Mouse (Mus musculus) left cerebral cortex, postnatal 14 days (tissue): ENCODE data around the gene Ccdc91. TPM values are rescaled to one million over a fixed set of nuclear protein-coding genes. Genes with fewer than 3 reads are reported as not detected.
A peak's percentile ranks its signal among the peaks of the same experiment; 100 is the strongest.

Experiments
- DNase-seq, 2 experiments: peaks; one replicate each; pipeline ENCODE4 v3.0.0; 2021 to 2022; ENCODE audit warnings: low spot score in 2 of 2, mixed read lengths in 1 of 2
- intact Hi-C: fragments of 180-260 bp; cut with DNase I; formaldehyde crosslinking; loops from one replicate; pipeline ENCODE4 v1.15.1; 2025
- total RNA-seq, 2 experiments: library from RNA; stranded (reverse); gene quantifications; 2 replicates each; pipeline ENCODE4 v1.2.3; 2021

Ccdc91 gene
- total RNA-seq, 2 experiments from 2014 or later = 27.6 to 27.9 TPM

DNA sequence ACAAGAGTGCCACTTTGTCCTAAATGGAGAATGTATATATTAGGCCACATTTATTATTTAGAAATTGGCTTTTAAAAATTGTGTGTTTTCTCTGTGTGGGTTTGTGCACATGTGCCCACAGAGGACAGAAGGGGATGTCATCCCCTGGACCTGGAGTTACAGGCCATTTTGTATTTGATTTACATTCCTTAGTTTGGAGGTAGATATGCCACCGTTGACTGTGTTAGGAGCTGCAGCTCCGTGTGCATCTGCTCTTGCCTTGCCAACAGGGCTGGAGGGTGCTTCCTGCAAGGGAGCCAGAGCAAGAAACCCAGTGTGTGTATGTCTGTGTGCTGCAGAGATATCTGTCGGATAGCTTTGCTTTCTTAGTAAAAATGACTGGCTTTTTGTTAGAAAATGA, 83.7 kb downstream of the Ccdc91 start:
- no peak for DNase-seq
- intact Hi-C loops = no loop called here

GRCm38 (mm10) chr6:147560436-147560835, 84.8 kb downstream of the Ccdc91 start:
- no peak for DNase-seq
- intact Hi-C loops = no loop called here

DNA sequence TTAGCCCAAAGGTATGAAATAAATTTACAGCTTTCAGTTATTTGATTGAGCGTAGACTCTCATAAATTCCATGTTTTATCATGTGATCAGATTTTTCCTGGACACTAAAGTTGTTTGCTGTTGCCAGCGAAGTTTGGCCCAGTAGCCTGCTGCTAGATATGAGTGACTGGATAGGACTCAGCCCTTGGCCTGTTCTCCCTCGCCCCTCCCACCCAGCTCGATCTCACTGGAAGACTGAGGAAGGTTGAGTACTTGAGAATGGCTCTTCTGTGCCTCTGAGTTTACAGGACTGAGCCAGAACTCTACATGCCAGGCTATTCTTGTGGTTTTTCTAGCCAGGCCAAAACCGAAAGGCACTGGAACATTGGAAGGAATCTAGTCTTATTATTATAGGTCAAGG, 93.6 kb downstream of the Ccdc91 start:
- intact Hi-C loops = no loop called here
- no peak for DNase-seq

DNA sequence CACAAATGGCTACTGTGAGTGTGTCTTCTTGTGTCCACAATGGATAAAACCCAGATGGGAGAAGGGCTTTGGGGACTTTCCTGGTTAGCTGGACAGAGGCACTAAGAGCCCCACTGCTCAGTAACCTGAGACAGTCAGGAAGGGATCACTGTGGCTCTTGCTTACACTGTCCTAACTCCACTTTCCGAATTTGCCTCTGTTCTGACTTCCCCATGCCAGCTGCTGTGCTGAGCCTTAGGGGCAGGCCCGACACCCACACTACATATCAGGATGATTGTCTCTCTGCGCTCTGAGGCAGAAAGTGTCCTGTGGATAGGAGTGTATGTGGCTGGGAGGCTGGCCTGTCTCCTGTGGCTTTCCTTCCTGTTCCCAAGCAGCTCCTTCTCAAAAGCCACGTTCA, 97.5 kb downstream of the Ccdc91 start:
- DNase-seq = no peak
- intact Hi-C loops = no loop called here

DNA sequence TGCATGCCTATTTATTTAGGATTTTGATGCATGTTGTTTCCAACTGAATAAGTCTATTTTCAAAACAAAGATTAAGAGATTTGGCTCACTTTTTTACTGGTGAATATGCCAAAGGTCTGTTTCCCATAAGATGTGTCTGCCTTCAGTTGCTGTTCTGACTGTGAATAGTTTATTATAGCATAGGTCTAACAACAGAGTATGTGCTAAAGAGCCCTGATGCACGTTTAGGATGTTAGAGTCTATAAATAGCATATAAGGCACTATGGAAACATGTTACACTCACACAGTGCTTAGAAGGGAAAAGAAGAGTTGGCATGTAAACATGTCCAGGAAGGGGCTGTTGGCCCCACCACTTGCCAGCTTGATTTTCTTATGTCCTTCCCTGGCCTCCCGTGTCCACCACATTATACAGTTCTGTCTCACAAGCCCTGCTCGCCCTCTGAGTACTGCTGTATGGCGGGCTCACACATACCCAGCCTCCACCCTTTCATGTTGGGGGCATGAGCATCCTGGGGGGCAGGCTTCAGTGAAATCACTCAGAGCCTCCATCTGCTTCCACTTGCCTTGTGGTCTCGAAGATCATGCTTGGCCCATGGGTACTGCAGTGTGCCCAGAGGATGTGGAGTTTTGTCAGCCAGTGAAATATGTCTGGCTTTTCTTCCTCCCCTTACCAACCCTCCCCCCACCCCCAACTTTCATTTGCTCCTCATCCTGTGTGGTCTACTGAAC, 99.0 kb downstream of the Ccdc91 start:
- no peak for DNase-seq
- intact Hi-C loops = no loop called here

DNA sequence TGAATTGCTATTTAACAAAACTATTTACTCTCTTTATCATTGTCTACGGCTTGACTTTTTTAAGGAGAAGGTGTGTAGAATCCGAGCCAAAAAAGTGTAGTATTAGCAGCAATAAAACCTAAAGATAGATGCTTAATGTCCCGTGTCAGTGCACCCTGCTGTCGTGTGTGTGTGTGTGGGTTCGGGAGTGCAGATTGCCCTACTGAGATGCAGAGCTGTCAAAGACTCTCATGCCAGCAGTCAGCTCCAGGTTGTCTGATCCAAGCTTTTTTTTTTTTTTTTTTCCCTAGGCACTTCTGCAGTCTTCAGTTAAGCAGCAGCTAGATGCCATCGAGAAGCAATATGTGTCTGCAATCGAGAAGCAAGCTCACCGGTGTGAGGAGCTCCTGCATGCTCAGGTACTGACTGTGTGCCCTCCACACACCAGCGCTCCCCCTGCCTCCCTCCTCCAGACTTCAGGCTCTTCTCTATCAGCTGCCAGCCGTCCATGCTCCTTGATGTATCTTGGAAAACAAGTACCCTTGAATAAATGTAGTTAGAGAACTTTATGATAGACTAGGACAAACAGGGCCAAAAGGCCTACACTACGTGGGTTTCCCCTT, 99.7 kb downstream of the Ccdc91 start:
- intact Hi-C loops = no loop called here
- no peak for DNase-seq

- no peak for DNase-seq
- intact Hi-C loops = no loop called here
These were observed 112.0 kb downstream of the Ccdc91 start for GRCm38 (mm10) chr6:147587675-147588074.

GRCm38 (mm10) chr6:147606666-147607065, 131.0 kb downstream of the Ccdc91 start:
- intact Hi-C loops = no loop called here
- DNase-seq = no peak

GRCm38 (mm10) chr6:147607613-147608012, 132.0 kb downstream of the Ccdc91 start:
- intact Hi-C loops = no loop called here

DNA sequence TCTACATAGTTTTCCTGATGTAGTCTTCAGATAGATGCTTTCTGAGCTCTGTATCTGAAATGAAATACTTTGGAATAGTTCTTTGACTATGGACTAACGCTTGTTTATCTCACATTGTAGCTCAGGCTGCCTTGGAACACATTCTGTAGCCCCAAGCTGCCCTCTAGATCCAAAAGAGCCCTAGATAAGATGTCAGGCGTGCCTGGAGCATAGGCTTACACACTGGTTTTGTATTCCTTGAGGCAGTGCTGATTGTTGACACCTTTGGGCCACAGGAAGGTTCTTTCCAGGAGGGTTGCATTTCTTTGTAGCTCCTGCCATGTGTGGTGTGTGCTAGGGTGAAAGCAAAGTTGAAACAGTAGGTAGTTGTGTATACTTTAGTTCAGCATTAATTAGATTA, 139.7 kb downstream of the Ccdc91 start:
- no peak for DNase-seq
- intact Hi-C loops = no loop called here

More at GRCm38 (mm10) chr6:147607613-147608012, 132.0 kb downstream of the Ccdc91 start:
- peak; percentile 14 to 46 for DNase-seq

DNA sequence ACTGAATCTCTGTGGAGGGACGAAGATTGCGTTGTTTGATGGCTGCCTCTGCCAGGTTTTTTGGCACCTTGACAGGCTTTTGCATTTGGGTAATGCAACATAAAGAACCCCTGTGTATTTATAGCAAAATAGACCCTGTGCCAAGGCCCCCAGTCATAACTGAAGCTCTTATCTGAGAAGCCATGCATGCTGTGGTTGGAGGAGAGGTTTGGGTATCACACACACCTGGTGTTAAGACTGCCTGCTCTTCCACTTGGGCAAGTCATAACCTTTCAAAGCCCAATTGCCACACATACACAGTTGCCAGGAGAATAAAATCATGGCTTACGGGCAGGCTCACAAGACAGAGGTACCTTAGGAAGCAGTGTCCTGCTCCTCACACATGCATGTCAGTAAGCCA, 147.5 kb downstream of the Ccdc91 start:
- no peak for DNase-seq
- intact Hi-C loops = no loop called here

DNA sequence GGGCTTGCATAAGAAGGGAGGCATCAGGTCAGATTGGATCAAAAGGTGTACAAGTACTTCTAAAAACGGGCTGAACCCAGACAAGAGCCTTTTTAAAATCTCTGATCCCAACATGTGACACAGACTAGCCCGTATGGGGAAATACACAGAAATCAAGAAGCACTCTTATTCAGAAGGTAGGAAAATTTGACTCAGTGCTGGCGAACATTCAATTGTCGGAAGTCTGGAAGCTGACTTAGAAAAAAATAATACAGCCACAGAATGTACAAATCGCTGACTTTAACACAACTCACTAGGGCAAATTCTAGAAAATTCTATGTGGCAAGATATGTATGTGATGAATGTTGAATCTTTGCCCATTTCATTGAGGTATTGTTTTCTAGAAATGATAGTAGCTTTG, 160.8 kb downstream of the Ccdc91 start:
- no peak for DNase-seq
- intact Hi-C loops = no loop called here

GRCm38 (mm10) chr6:147643875-147644274, 168.2 kb downstream of the Ccdc91 start:
- no peak for DNase-seq
- intact Hi-C loops = no loop called here

DNA sequence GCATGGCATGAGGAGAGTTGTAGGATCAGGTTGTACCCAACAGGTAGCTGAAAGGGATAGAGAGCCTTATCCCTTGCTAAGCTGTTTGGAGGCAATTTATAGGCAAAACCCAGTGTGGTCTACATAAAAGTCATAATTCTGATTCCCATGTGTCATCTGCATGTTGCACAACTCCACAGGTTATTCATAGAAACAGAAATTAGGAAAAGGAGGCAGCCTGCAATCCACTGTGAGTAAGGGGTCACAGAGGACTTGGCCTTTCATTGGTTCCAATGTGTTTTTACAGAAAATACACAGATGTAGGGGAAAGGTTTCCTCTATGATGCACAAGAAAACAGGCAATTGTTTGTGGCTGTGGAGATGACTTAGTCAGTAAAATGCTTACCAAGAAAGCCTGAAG, 168.8 kb downstream of the Ccdc91 start:
- no peak for DNase-seq
- intact Hi-C loops = no loop called here

DNA sequence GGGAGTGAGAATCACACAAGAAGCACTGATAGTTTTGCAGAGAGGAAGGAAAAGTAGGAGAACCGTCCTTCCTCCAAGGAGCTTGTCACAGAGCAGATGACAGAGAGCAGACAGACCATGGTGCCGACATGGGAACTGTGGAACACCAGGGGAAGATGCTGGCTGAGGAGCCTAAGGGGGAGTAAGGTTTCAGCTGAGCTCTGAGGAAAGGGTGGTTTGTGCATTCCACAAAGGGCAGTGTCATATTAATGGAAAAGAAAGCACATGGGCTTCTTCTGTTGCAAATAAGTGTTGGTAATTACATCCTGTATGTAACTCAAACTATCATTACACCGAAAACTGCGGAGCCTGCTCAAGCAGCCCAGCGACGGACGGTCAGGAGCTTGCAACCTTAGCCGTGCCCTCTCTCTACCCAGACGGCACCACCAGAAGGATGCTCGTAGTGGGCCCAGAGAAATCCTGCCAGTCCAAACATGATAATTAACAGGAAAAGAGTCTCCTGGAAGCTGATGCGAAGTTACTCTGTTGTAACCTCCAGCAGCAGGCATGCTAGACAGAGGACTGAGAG, 170.9 kb downstream of the Ccdc91 start:
- intact Hi-C loops = no loop called here
- DNase-seq = no peak

DNA sequence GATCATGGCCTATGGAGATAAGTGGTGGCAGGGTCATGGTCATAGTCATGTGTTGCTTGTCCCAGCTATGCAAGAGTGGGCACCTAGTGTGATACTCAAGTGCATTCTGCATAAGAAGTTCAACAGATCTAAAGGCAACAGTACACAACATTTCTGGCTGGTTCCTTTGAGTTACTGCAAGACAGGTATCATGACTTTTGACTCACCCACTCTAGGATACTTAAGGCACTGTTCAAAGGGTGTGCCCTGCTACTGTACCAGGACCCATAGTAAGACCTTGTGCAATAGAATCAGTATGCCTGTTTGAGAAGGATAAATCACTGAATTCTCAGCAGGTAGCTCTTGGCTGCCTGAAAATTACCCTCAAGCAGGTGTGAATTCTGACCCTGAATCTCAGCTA, 182.4 kb downstream of the Ccdc91 start:
- intact Hi-C loops = no loop called here
- no peak for DNase-seq

DNA sequence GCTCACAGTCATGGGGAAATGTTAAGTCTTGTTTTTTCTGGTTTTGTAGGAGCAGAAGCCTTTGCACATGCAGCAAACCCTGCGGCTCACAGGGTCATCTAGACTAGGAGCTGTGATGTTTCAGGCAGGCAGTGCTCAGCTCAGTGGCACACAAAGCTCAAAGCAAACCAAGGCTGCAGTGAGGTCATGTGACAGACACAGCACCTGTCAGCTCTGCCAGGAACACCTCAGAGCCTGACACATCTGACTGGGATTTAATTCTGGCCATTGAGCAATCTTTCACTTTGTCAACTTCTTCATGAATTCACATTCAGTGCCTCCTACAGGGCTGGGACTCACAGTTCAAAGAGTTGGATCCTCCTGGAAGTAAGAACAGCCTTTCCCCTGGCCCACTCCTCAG, 185.1 kb downstream of the Ccdc91 start:
- intact Hi-C loops = no loop called here
- no peak for DNase-seq

GRCm38 (mm10) chr6:147661841-147662240, 186.2 kb downstream of the Ccdc91 start:
- no peak for DNase-seq
- intact Hi-C loops = no loop called here

GRCm38 (mm10) chr6:147662610-147663009, 187.0 kb downstream of the Ccdc91 start:
- DNase-seq = no peak
- intact Hi-C loops = no loop called here

GRCm38 (mm10) chr6:147664339-147664738, 188.7 kb downstream of the Ccdc91 start:
- peak; percentile 31 to 43 for DNase-seq
- intact Hi-C loops = no loop called here

GRCm38 (mm10) chr6:147671366-147671765, 195.7 kb downstream of the Ccdc91 start:
- DNase-seq = no peak
- intact Hi-C loops = no loop called here
